Mouse (Mus musculus): ENCODE data around the gene Fez2.

DNA sequence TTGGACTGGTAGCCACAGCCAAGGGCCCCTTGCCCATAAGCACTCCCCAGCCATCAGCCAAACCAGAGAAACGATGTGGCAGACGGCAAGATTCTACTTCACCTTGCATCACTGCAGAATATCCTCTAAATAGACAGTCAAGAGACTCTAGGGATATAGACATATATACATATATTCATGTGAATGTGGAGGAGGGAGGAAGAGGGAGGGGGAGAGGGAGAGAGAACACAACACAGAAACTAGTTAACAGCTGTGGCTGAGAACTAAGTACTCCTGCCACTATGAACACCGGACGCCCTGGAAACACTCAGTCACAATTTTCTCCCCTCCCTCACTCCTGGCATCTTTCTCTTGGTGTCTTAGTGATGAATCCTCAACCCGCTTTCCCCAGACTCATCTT lies 28.4 kb downstream of the Fez2 start:
- no peak for TF ChIP-seq CTCF (IDR thresholded peaks at IDR 0.05; ENCODE audit: borderline replicate concordance, insufficient read depth, low read depth, low read length)
- no peak for TF ChIP-seq POLR2A (IDR thresholded peaks at IDR 0.05; ENCODE audit: borderline replicate concordance, insufficient read depth, low read length)
